Mouse (Mus musculus): Measurements from ENCODE around the gene Ccl5. TPM values are rescaled to one million over a fixed set of nuclear protein-coding genes. Genes with fewer than 3 reads are reported as not detected.

The Ccl5 gene
- total RNA-seq (2014; rRNA removed), result not detected in 2 replicates
- polyA plus RNA-seq (2015; fragmentation: Nextera tagmentation; extraction: Ambion mirVana), result 0.98 and 1.1 TPM in 2 replicates

- no peaks in the 10 kb centered on the region for H3K36me3 ChIP-seq (ENCODE audit: insufficient read depth)
- H3K4me2 ChIP-seq (ENCODE audit: low read depth), result no peak within 1 kb of the TSS
- H3K4me3 ChIP-seq (ENCODE audit: low read depth, low read length), result no peak within 1 kb of the TSS
- H3K27me3 ChIP-seq (ENCODE audit: insufficient read depth, low read length), result no peaks in the 10 kb centered on the region
- 0 out of 2 replicates have a peak, but pooled peaks cover 2% of the 10 kb centered on the region for H3K4me1 ChIP-seq (ENCODE audit: insufficient read depth)
- H3K9me3 ChIP-seq (ENCODE audit: low read length), result no peaks in the 10 kb centered on the region
- no peak for ATAC-seq
- 88% methylated on average over 5 of the region's 5 CpGs for WGBS
- H3K27ac ChIP-seq (ENCODE audit: low read depth, low read length), result no peak within 1 kb of the TSS
- DNase-seq, result no peak
- TF ChIP-seq CTCF (IDR thresholded peaks at IDR 0.05; ENCODE audit: low read depth), result no peak
- no peak within 1 kb of the TSS for H3K9ac ChIP-seq
These were observed at the start of gene Ccl5 for GRCm38 (mm10) chr11:83530360-83530759. TSS of gene Ccl5 (minus strand) at chr11:83530518.

GRCm38 (mm10) chr11:83578999-83579398, 48.7 kb upstream of the Ccl5 start:
- Histone ChIP-seq H3K9ac (no peak overlapping the region), H3K9me3 (ENCODE audit: low read length) (no peaks in the 10 kb centered on the region), H3K4me2 (ENCODE audit: low read depth) (no peak overlapping the region), H3K4me3 (ENCODE audit: low read depth, low read length) (no peak overlapping the region), H3K36me3 (ENCODE audit: insufficient read depth) (no peaks in the 10 kb centered on the region), H3K4me1 (ENCODE audit: insufficient read depth) (no peaks in the 10 kb centered on the region), H3K27me3 (ENCODE audit: insufficient read depth, low read length) (no peaks in the 10 kb centered on the region), H3K27ac (ENCODE audit: low read depth, low read length) (no peak overlapping the region)
- DNase-seq (no peak), ATAC-seq (no peak)
- WGBS, result 76% methylated on average over 3 of the region's 3 CpGs
- TF ChIP-seq CTCF (IDR thresholded peaks at IDR 0.05; ENCODE audit: low read depth), result no peak

DNA sequence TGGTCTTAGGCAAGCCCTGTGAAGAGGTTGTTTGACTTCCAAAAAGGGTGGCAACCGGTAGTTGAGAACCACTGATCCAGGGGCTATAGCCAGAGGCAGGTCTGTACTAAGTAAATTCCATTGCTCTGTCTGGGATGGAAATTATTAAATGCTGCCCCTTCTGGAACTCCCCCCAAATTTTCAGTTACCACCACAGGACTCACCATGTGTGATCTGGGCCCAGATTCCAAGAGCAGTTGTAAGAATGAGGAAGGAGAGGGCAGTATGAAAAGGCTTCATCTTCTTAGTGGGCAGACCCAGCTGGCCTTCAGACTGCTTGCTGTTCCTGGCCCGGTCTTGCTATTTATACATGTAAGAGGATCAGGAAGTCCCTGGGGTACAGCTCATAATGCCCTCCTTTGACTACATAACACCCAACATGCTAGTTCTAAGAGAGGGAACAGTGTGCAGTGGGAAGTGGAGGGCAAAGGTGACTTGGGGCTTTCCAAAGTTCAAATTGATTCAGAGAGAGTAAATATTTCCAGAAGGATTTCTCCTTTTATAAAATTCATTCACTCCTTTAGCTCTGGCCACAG, 48.0 kb upstream of the Ccl5 start, which contains the start of gene Ccl9:
TSS of gene Ccl9 (minus strand) at position 451 of the 575 bp plus-strand sequence.
- 57% methylated on average over 2 of the region's 2 CpGs for WGBS
- Histone ChIP-seq H3K4me2 (ENCODE audit: low read depth) (no peak within 1 kb of the TSS), H3K27me3 (ENCODE audit: insufficient read depth, low read length) (no peaks in the 10 kb centered on the region), H3K27ac (ENCODE audit: low read depth, low read length) (no peak within 1 kb of the TSS), H3K9ac (no peak within 1 kb of the TSS), H3K4me3 (ENCODE audit: low read depth, low read length) (no peak within 1 kb of the TSS), H3K36me3 (ENCODE audit: insufficient read depth) (no peaks in the 10 kb centered on the region), H3K4me1 (ENCODE audit: insufficient read depth) (no peaks in the 10 kb centered on the region), H3K9me3 (ENCODE audit: low read length) (no peaks in the 10 kb centered on the region)
- DNase-seq (no peak), ATAC-seq (no peak)
- TF ChIP-seq CTCF (IDR thresholded peaks at IDR 0.05; ENCODE audit: low read depth), result no peak

GRCm38 (mm10) chr11:83576927-83577555, 46.7 kb upstream of the Ccl5 start:
- no peak for DNase-seq
- Histone ChIP-seq H3K4me2 (ENCODE audit: low read depth) (no peak overlapping the region), H3K9ac (no peak overlapping the region), H3K27ac (ENCODE audit: low read depth, low read length) (no peak overlapping the region), H3K9me3 (ENCODE audit: low read length) (no peaks in the 10 kb centered on the region), H3K4me1 (ENCODE audit: insufficient read depth) (no peaks in the 10 kb centered on the region), H3K27me3 (ENCODE audit: insufficient read depth, low read length) (no peaks in the 10 kb centered on the region), H3K4me3 (ENCODE audit: low read depth, low read length) (no peak overlapping the region), H3K36me3 (ENCODE audit: insufficient read depth) (no peaks in the 10 kb centered on the region)
- no peak for TF ChIP-seq CTCF (IDR thresholded peaks at IDR 0.05; ENCODE audit: low read depth)
- no peak for ATAC-seq
- WGBS, result 85% methylated on average over 4 of the region's 4 CpGs

GRCm38 (mm10) chr11:83572834-83573233, 42.5 kb upstream of the Ccl5 start:
- no peak for TF ChIP-seq CTCF (IDR thresholded peaks at IDR 0.05; ENCODE audit: low read depth)
- DNase-seq (no peak), ATAC-seq (no peak)
- H3K36me3 ChIP-seq (ENCODE audit: insufficient read depth), result no peaks in the 10 kb centered on the region
- H3K27ac ChIP-seq (ENCODE audit: low read depth, low read length), result no peak overlapping the region
- H3K27me3 ChIP-seq (ENCODE audit: insufficient read depth, low read length), result no peaks in the 10 kb centered on the region
- no peak overlapping the region for H3K9ac ChIP-seq
- 73% methylated on average over 9 of the region's 9 CpGs for WGBS
- H3K4me3 ChIP-seq (ENCODE audit: low read depth, low read length), result no peak overlapping the region
- no peaks in the 10 kb centered on the region for H3K9me3 ChIP-seq (ENCODE audit: low read length)
- H3K4me1 ChIP-seq (ENCODE audit: insufficient read depth), result no peaks in the 10 kb centered on the region
- H3K4me2 ChIP-seq (ENCODE audit: low read depth), result no peak overlapping the region

DNA sequence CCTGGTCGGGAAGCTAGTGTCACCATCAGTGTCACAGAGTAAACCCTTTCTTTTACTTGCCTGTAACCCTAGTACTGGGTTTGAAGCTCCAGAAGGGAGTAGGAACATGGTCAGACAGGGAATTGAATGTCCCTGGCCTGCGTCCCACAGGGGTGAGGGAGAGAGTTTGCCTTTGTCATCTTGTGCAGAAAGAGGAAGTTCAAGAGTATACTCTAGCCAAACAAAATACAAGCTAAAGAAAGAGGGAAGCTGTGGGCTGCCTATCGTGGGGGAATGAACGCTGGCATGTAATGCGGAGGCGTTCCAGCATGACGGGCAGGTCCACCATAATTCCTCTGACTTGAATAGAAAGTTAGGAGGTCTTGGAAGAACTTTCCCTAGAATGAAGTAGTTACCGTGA, 41.9 kb upstream of the Ccl5 start:
- H3K4me3 ChIP-seq (ENCODE audit: low read depth, low read length), result no peak overlapping the region
- no peak for ATAC-seq
- H3K27me3 ChIP-seq (ENCODE audit: insufficient read depth, low read length), result no peaks in the 10 kb centered on the region
- no peak overlapping the region for H3K27ac ChIP-seq (ENCODE audit: low read depth, low read length)
- TF ChIP-seq CTCF (IDR thresholded peaks at IDR 0.05; ENCODE audit: low read depth), result no peak
- no peaks in the 10 kb centered on the region for H3K36me3 ChIP-seq (ENCODE audit: insufficient read depth)
- H3K9ac ChIP-seq, result no peak overlapping the region
- H3K9me3 ChIP-seq (ENCODE audit: low read length), result no peaks in the 10 kb centered on the region
- WGBS, result 91% methylated on average over 8 of the region's 8 CpGs
- DNase-seq, result no peak
- H3K4me2 ChIP-seq (ENCODE audit: low read depth), result no peak overlapping the region
- H3K4me1 ChIP-seq (ENCODE audit: insufficient read depth), result no peaks in the 10 kb centered on the region

GRCm38 (mm10) chr11:83570189-83570588, 39.9 kb upstream of the Ccl5 start:
- H3K27me3 ChIP-seq (ENCODE audit: insufficient read depth, low read length), result no peaks in the 10 kb centered on the region
- no peak overlapping the region for H3K9ac ChIP-seq
- TF ChIP-seq CTCF (IDR thresholded peaks at IDR 0.05; ENCODE audit: low read depth), result no peak
- H3K9me3 ChIP-seq (ENCODE audit: low read length), result no peaks in the 10 kb centered on the region
- H3K36me3 ChIP-seq (ENCODE audit: insufficient read depth), result no peaks in the 10 kb centered on the region
- WGBS, result 84% methylated on average over 2 of the region's 2 CpGs
- no peak overlapping the region for H3K4me2 ChIP-seq (ENCODE audit: low read depth)
- no peak overlapping the region for H3K4me3 ChIP-seq (ENCODE audit: low read depth, low read length)
- no peaks in the 10 kb centered on the region for H3K4me1 ChIP-seq (ENCODE audit: insufficient read depth)
- ATAC-seq (no peak), DNase-seq (no peak)
- no peak overlapping the region for H3K27ac ChIP-seq (ENCODE audit: low read depth, low read length)
